Mouse (Mus musculus) limb, embryonic 14.5 days (tissue): ENCODE measurements around the gene Bag2. TPM values are rescaled to one million over a fixed set of nuclear protein-coding genes. Genes with fewer than 3 reads are reported as not detected.
"Not testable (repeated sequence)": the region's sequence is repeated elsewhere in the genome, so short reads cannot be mapped to it uniquely, and the experiment has no call there.

ENCODE experiments used
- ATAC-seq: fragments of 200-750 bp; cut with Nextera tagmentation; 2 replicates; pipeline ENCODE4 v1.8.0; 2017; ENCODE audit warnings: low read depth, moderate number of reproducible peaks, moderate TSS enrichment; ENCODE audit not compliant: low FRiP score
- DNase-seq: peaks from one replicate; pipeline ENCODE4 v3.0.0-alpha.2; 2015; ENCODE audit warnings: low spot score
- H3K27ac ChIP-seq: fragments of 300-500 bp; sonication (generic); replicated peaks from 2 replicates; pipeline ENCODE4 v1.5.1; 2014; ENCODE audit warnings: low read depth, mild to moderate bottlenecking, low read length, moderate library complexity, mixed read lengths
- H3K27me3 ChIP-seq: fragments of 300-500 bp; sonication (generic); 2 replicates; pipeline ENCODE4 v1.6.1; 2014; ENCODE audit warnings: low read length, mixed read lengths; ENCODE audit not compliant: control insufficient read depth, insufficient read depth
- H3K36me3 ChIP-seq: fragments of 300-500 bp; sonication (generic); 2 replicates; pipeline ENCODE4 v1.6.1; 2014; ENCODE audit warnings: mild to moderate bottlenecking, low read length, moderate library complexity, mixed read lengths; ENCODE audit not compliant: control insufficient read depth, insufficient read depth
- H3K4me1 ChIP-seq: fragments of 300-500 bp; sonication (generic); 2 replicates; pipeline ENCODE4 v1.6.1; 2014; ENCODE audit warnings: antibody characterized with exemption, low read length, mixed read lengths; ENCODE audit not compliant: control insufficient read depth, insufficient read depth
- H3K4me2 ChIP-seq: fragments of 300-500 bp; sonication (generic); replicated peaks from 2 replicates; pipeline ENCODE4 v1.6.1; 2014; ENCODE audit warnings: low read depth, mild to moderate bottlenecking, low read length, moderate library complexity; ENCODE audit not compliant: severe bottlenecking
- H3K4me3 ChIP-seq: fragments of 300-500 bp; sonication (generic); replicated peaks from 2 replicates; pipeline ENCODE4 v1.5.1; 2014; ENCODE audit warnings: low read length
- H3K9ac ChIP-seq: fragments of 300-500 bp; sonication (generic); 2 replicates; pipeline ENCODE4 v1.6.1; 2014; ENCODE audit warnings: mild to moderate bottlenecking, low read depth, low read length, moderate library complexity; ENCODE audit not compliant: severe bottlenecking
- H3K9me3 ChIP-seq: fragments of 300-500 bp; sonication (generic); 2 replicates; pipeline ENCODE4 v1.6.1; 2016; ENCODE audit warnings: low read length; ENCODE audit not compliant: control insufficient read depth
- POLR2A ChIP-seq: fragments of 200-500 bp; IDR thresholded peaks from 2 replicates; pipeline ENCODE4 v1.8.0; 2012; ENCODE audit warnings: inconsistent platforms, mild to moderate bottlenecking, moderate library complexity, borderline replicate concordance; ENCODE audit not compliant: insufficient read depth, insufficient read length; ENCODE audit errors: extremely low read depth
- WGBS: fragments of 180-500 bp; shearing (Covaris S2); extraction: QIAGEN DNeasy Blood & Tissue Kit; methylation state at CpG from one replicate; pipeline ENCODE4 v1.1.7; 2014; 5-methylcytosine and 5-hydroxymethylcytosine counted together
- polyA plus RNA-seq, 2 experiments: library from polyadenylated mRNA; depleted of rRNA in 1 of 2; stranded (reverse) in 1 of 2; unstranded in 1 of 2; fragments of >200 nt; fragmentation: Nextera tagmentation in 1 of 2; extraction: Ambion mirVana in 1 of 2; gene quantifications; 2 replicates each; pipeline versions ENCODE4 v1.2.1 to v1.2.3; 2012 to 2014

Gene Bag2
- polyA plus RNA-seq, 2 experiments: 41.3 to 49.9 TPM

- no peak for TF ChIP-seq POLR2A
- H3K27ac ChIP-seq: no peak overlapping the region
- 81% methylated on average over 10 of the region's 10 CpGs for WGBS
- no peaks in the 10 kb centered on the region for H3K27me3 ChIP-seq
- H3K36me3 ChIP-seq: peaks cover 15% of the 10 kb centered on the region
- H3K9ac ChIP-seq: no peak overlapping the region
- H3K4me2 ChIP-seq: no peak overlapping the region
- no peak for DNase-seq
- ATAC-seq: peak; percentile 28; the same call in 1 of the 2 replicates
- H3K4me3 ChIP-seq: no peak overlapping the region
- H3K4me1 ChIP-seq: 0 out of 2 replicates have a peak, but pooled peaks cover 5% of the 10 kb centered on the region
- H3K9me3 ChIP-seq: no peaks in the 10 kb centered on the region
Measured at GRCm38 (mm10) chr1:33751283-33751682, 6.3 kb downstream of the Bag2 start.

- ATAC-seq, H3K27ac ChIP-seq, H3K4me2 ChIP-seq, H3K9ac ChIP-seq, H3K27me3 ChIP-seq, H3K4me3 ChIP-seq, DNase-seq, H3K4me1 ChIP-seq, H3K9me3 ChIP-seq: not testable (repeated sequence)
- H3K36me3 ChIP-seq: peaks cover 28% of the 10 kb centered on the region
- WGBS: 80% methylated on average over 4 of the region's 4 CpGs
Measured at GRCm38 (mm10) chr1:33749709-33750108, 7.9 kb downstream of the Bag2 start.

DNA sequence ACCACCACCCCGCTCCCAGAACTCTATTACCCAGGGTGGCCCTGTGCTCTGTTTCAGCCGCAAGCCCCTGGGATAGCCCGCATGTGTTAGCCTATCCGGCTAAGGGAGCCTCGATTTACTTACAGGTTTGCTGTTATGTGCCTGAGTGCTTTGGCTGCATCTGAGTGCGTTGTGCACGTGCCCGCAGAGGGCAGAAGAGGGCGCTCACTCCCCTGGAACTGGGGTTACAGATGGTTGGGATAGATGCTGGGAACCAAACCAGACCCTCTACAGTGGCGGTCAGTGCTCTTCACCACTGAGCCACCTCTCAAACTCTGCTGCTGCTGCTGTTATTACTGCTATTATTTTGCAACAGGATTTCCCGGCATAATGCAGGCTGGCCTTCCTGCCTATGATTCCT, 8.5 kb downstream of the Bag2 start:
- Histone ChIP-seq H3K27me3 (no peaks in the 10 kb centered on the region), H3K4me3 (no peak overlapping the region), H3K4me1 (no peaks in the 10 kb centered on the region), H3K4me2 (no peak overlapping the region), H3K9ac (no peak overlapping the region), H3K9me3 (no peaks in the 10 kb centered on the region), H3K27ac (no peak overlapping the region), H3K36me3 (peaks cover 32% of the 10 kb centered on the region)
- DNase-seq (no peak), ATAC-seq (no peak)
- WGBS: 95% methylated on average over 11 of the region's 11 CpGs
- TF ChIP-seq POLR2A: no peak

DNA sequence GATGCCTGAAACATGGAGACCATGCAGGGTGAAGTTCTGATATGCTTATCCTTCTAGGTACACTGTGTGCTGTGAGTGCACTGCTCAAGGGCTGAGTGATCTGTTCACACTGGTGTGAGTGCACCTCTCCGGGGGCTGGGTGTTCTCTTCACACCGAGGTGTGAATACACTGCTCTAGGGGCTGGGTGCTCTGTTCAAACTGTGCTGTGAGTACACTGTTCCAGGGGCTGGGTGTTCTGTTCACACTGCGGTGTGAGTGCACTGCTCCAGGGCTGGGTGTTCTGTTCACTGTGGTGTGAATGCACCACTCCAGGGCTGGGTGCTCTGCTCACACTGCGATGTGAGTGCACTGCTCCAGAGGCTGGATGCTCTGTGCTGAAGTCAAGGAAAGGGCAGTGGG, 11.7 kb downstream of the Bag2 start:
- no peaks in the 10 kb centered on the region for H3K9me3 ChIP-seq
- 92% methylated on average over 4 of the region's 4 CpGs for WGBS
- peaks cover 52% of the 10 kb centered on the region for H3K36me3 ChIP-seq

DNA sequence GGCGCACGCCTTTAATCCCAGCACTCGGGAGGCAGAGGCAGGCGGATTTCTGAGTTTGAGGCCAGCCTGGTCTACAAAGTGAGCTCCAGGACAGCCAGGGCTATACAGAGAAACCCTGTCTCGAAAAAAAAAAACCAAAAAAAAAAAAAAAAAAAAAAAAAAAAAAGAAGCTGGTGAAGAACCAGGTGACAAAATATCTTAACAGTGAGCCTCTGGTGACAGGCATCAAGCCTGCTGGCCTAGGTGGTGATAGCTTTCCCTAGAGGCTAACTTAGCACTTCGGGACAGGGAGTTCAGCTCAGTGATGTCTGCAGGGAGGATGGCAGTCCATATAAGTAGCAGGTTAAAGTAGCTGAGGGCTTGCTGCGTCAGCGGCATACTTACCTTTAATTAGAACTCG, 12.8 kb downstream of the Bag2 start:
- H3K36me3 ChIP-seq: peaks cover 61% of the 10 kb centered on the region
- WGBS: 91% methylated on average over 9 of the region's 9 CpGs
- not testable (repeated sequence) for H3K9ac ChIP-seq, H3K27ac ChIP-seq, H3K27me3 ChIP-seq, H3K4me3 ChIP-seq, H3K4me1 ChIP-seq, DNase-seq, H3K9me3 ChIP-seq, ATAC-seq, H3K4me2 ChIP-seq

More for the DNA sequence above, 11.7 kb downstream of the Bag2 start:
- DNase-seq (no peak), ATAC-seq (no peak)
- TF ChIP-seq POLR2A: no peak
- Histone ChIP-seq H3K9ac (no peak overlapping the region), H3K4me3 (no peak overlapping the region), H3K27ac (no peak overlapping the region), H3K4me2 (no peak overlapping the region), H3K27me3 (no peaks in the 10 kb centered on the region), H3K4me1 (no peaks in the 10 kb centered on the region)

GRCm38 (mm10) chr1:33742903-33743302, 14.7 kb downstream of the Bag2 start:
- Histone ChIP-seq H3K4me3 (no peak overlapping the region), H3K9me3 (no peaks in the 10 kb centered on the region), H3K27ac (no peak overlapping the region), H3K27me3 (no peaks in the 10 kb centered on the region), H3K9ac (no peak overlapping the region), H3K4me1 (no peaks in the 10 kb centered on the region), H3K36me3 (peaks cover 77% of the 10 kb centered on the region), H3K4me2 (no peak overlapping the region)
- TF ChIP-seq POLR2A: no peak
- WGBS: 22% methylated on average over 8 of the region's 8 CpGs
- no peak for ATAC-seq
- DNase-seq: no peak
